Mouse (Mus musculus) liver, adult 2 months (tissue): ENCODE measurements around the gene Gm20388. TPM values are rescaled to one million over a fixed set of nuclear protein-coding genes. Genes with fewer than 3 reads are reported as not detected.

Experiments
- DNase-seq: peaks from one replicate; pipeline ENCODE4 v3.0.0-alpha.2; 2011; ENCODE audit warnings: low read depth, low spot score; ENCODE audit errors: extremely low read depth
- H3K27ac ChIP-seq: fragments of 200-500 bp; replicated peaks from 2 replicates; pipeline ENCODE4 v1.5.1; 2012; ENCODE audit warnings: low read depth, mild to moderate bottlenecking, control low read depth, inconsistent platforms, low read length; ENCODE audit not compliant: insufficient read depth
- H3K27me3 ChIP-seq: fragments of 200-500 bp; 2 replicates; pipeline ENCODE4 v1.6.1; 2012; ENCODE audit warnings: mild to moderate bottlenecking, moderate library complexity, low read length, inconsistent platforms; ENCODE audit not compliant: control insufficient read depth, insufficient read depth
- H3K36me3 ChIP-seq: fragments of 200-500 bp; 2 replicates; pipeline ENCODE4 v1.6.1; 2012; ENCODE audit warnings: low read length, inconsistent platforms; ENCODE audit not compliant: control insufficient read depth, insufficient read depth
- H3K4me1 ChIP-seq: fragments of 200-500 bp; 2 replicates; pipeline ENCODE4 v1.6.1; 2011; ENCODE audit warnings: low read length; ENCODE audit not compliant: control insufficient read depth, insufficient read depth
- H3K4me3 ChIP-seq: fragments of 200-500 bp; 2 replicates; pipeline ENCODE4 v1.5.1; 2011; ENCODE audit warnings: low read depth, mild to moderate bottlenecking, control low read depth, low read length, moderate library complexity; ENCODE audit not compliant: insufficient read depth
- H3K79me2 ChIP-seq: fragments of 200-500 bp; 2 replicates; pipeline ENCODE4 v1.6.1; 2012; ENCODE audit warnings: inconsistent platforms, mild to moderate bottlenecking, low read length, moderate library complexity; ENCODE audit not compliant: control insufficient read depth, insufficient read depth
- H3K9ac ChIP-seq: fragments of 200-500 bp; 2 replicates; pipeline ENCODE4 v1.6.1; 2012; ENCODE audit warnings: low read depth, mild to moderate bottlenecking, control low read depth, inconsistent platforms, low read length
- CTCF ChIP-seq: fragments of 200-500 bp; IDR thresholded peaks from 2 replicates; pipeline ENCODE4 v1.5.1; 2011; ENCODE audit warnings: low read depth, low read length, control low read depth
- POLR2A ChIP-seq: fragments of 200-500 bp; IDR thresholded peaks from 2 replicates; pipeline ENCODE4 v1.6.1; 2011; ENCODE audit warnings: low read length, control low read depth; ENCODE audit not compliant: insufficient read depth; ENCODE audit errors: extremely low read depth
- WGBS: fragments of 180-500 bp; shearing (Covaris S2); methylation state at CpG from one replicate; pipeline ENCODE4 v1.1.7; 2018; 5-methylcytosine and 5-hydroxymethylcytosine counted together
- polyA plus RNA-seq: library from polyadenylated mRNA; depleted of rRNA; stranded (reverse); fragments of >200 nt; gene quantifications from 2 replicates; pipeline ENCODE4 v1.2.3, GENCODE M21; 2012
- total RNA-seq: library from RNA; depleted of rRNA; stranded (reverse); fragments of >200 nt; gene quantifications from 2 replicates; pipeline ENCODE4 v1.2.3, GENCODE M21; 2014

The Gm20388 gene
- total and polyA plus RNA-seq, 2 experiments, result 6.4 to 19.9 TPM

DNA sequence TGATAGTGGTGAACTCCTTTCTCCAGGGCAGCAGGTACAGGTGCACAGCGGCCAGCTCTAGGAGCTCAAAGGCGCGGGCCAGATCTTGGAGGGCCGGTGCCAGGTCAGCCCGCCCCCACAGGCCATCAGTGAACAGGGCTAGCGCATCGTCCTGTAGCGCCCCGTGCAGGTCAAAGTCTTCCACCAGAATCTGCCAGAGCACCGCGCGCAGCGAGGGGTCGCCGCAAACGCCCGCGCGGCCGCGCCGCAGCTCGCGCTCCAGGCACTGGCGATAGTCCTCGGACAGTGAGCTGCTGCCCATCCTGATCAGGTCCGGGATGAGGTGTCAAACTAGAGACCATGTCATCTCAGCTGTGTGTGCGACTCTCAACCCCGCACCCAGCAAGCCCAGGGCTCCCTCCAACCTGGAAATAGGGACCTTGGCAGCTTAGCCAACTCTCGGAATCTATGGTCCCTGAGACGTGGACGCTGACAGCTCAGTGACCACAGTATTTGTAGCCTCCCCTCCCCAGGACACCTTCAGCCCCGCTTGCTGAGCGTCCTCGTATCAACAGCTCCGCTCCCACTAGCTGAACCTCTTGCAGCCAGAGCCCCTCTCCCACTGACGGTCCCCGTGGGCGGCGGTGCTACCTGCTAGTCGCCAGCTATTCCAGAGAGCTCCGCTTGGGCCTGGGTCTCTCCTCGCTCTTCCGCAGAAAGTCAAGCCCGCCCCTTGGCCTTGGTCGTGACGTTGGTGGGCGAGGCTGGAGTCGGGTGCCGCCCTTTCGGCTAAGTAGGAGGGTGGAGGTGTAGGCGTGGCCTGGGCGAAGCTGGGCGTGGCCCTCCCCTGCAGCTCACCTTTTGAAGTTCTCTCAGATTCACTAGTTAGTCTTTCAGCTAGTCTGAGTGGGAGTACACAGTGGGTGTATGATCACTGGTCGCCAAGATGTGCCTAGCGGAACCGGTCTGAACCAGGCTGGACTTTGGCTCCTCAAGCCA is 3325.2 kb downstream of the Gm20388 start, which contains the start of gene Spata2l:
Spata2l (minus strand) TSS at position 714 of the 978 bp plus-strand sequence.
- H3K27ac ChIP-seq, result peak within 1 kb of the TSS; percentile 91
- peaks cover 17% of the 10 kb centered on the region for H3K4me1 ChIP-seq
- DNase-seq, result peak; percentile 98
- H3K27me3 ChIP-seq, result no peaks in the 10 kb centered on the region
- under 1% methylated on average over 57 of the region's 57 CpGs for WGBS
- peak within 1 kb of the TSS; percentile 86 for H3K9ac ChIP-seq
- no peaks in the 10 kb centered on the region for H3K36me3 ChIP-seq
- TF ChIP-seq CTCF (peak; percentile 36; the same call in 1 of the 2 replicates), POLR2A (peak; percentile 87)
- H3K79me2 ChIP-seq, result peaks cover 5% of the 10 kb centered on the region; the same call in 1 of the 2 replicates
- peak within 1 kb of the TSS; percentile 79 for H3K4me3 ChIP-seq

DNA sequence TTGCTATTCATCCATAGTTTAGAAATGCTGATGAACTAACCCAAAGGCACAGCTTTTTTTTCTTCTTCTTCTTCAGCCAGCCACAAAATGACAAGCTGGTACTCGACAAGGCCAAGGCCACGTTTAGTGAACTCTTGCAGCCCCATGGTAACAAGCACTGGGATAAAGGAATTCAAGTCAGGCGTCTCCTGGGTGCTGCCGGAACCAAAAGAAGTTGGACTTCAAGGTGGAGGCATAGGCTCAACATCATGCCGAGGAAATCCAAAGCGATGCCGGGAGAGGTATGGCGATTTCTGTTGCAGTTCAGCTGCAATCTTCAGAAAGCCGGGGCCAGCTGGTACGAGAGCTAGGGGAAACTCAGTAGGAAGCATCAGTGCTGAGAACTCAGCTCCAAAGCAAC is 3328.8 kb downstream of the Gm20388 start:
- WGBS, result 95% methylated on average over 10 of the region's 10 CpGs
- no peaks in the 10 kb centered on the region for H3K36me3 ChIP-seq
- H3K27ac ChIP-seq, result no peak overlapping the region
- DNase-seq, result no peak
- H3K79me2 ChIP-seq, result peaks cover 5% of the 10 kb centered on the region; the same call in 1 of the 2 replicates
- peaks cover 34% of the 10 kb centered on the region for H3K4me1 ChIP-seq
- TF ChIP-seq CTCF (no peak), POLR2A (no peak)
- no peaks in the 10 kb centered on the region for H3K27me3 ChIP-seq
- H3K9ac ChIP-seq, result no peak overlapping the region
- H3K4me3 ChIP-seq, result no peak overlapping the region

DNA sequence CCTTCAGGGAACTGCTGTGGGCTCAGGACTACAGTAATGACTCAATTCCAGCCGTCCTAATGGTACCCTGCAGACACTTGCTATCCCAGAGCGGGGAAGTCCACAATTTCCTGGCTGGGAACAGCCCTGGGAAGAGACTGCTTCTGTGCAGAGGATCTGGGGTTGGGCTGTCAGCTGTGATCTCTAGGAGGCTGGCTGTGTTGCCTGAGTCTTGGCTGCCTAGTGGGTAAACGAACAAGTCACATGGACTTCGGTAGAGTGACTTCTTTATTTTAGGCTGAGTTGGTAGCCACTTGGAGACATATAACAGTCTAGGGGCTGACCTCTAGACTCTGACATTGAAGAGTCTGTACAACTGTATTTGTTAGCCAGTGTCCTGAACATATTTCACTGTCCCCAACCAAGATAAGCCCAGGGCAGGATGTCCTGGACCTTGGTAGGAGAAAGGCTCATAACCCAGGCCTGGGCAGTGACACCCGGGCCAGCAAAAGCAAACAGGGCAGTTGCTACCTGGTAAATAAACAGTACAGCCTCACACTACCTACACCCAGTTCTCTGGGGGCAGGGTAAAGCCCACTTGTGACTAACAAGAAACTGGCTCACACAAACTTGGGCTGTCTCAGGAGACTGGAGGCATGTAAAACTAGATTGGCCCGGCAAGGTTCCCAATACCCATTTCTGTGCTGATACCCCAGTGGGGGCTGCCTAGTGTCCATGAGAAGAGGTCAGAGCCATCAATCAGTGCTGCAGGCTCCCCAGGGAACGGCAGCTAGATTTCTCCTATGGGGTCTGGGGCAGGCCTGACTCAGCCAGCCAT is 3331.7 kb downstream of the Gm20388 start:
- Histone ChIP-seq H3K27me3 (no peaks in the 10 kb centered on the region), H3K4me1 (peaks cover 42% of the 10 kb centered on the region), H3K4me3 (no peak overlapping the region), H3K79me2 (no peaks in the 10 kb centered on the region), H3K27ac (peak overlapping the region; percentile 96), H3K9ac (peak overlapping the region; percentile 51), H3K36me3 (no peaks in the 10 kb centered on the region)
- DNase-seq, result peak; percentile 96
- WGBS, result 17% methylated on average over 7 of the region's 7 CpGs
- TF ChIP-seq POLR2A (no peak), CTCF (no peak)

DNA sequence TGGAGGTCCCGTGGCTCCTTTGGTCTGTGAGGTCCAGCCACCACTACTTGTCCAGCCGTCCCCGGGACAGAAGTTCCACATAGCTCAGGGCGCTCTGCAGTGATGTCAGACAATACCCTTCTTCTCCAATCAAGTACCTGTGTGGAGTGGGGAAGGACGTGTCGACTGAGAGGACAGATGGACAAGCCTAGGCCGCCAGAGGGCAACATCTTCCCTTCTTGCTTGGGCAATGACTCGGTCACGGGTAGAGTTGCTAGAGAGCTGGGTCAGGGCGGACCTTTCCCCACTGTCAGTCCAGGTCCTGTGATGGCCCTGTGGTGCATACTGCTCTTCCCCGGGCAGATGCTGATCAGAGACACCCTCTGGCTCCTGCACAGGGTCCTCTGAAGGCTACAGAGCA is 3332.4 kb downstream of the Gm20388 start:
- Histone ChIP-seq H3K27ac (peak overlapping the region; percentile 96), H3K36me3 (no peaks in the 10 kb centered on the region), H3K4me1 (peaks cover 42% of the 10 kb centered on the region), H3K79me2 (no peaks in the 10 kb centered on the region), H3K9ac (peak overlapping the region; percentile 51), H3K4me3 (no peak overlapping the region), H3K27me3 (no peaks in the 10 kb centered on the region)
- WGBS, result 45% methylated on average over 11 of the region's 11 CpGs
- DNase-seq, result peak; percentile 86
- no peak for TF ChIP-seq POLR2A
- peak; percentile 84 for TF ChIP-seq CTCF

DNA sequence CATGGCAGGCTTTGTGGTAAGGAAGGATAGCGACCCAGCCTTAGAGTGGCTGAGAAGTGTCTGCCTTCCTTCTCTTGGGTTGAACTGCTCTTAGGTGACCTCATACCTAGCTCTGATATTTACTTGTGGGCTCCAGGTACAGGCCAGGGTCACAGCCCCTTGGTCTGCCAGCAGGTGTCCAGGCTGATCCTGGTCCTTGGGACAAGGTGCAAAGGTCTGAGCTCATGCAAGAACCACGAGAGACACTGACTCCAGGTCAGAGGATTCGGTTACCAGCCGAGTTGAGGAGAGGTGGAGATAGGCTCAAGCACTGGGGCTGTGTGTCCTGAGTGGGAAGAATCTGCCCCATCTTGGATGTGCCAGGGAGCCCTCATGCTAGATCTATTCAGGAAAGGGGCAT is 3333.7 kb downstream of the Gm20388 start:
- Histone ChIP-seq H3K36me3 (peaks cover 2% of the 10 kb centered on the region; the same call in 1 of the 2 replicates), H3K27me3 (no peaks in the 10 kb centered on the region), H3K9ac (peak overlapping the region; percentile 72), H3K4me3 (no peak overlapping the region), H3K79me2 (no peaks in the 10 kb centered on the region), H3K4me1 (peaks cover 42% of the 10 kb centered on the region), H3K27ac (peak overlapping the region; percentile 97)
- WGBS, result 21% methylated on average over 4 of the region's 4 CpGs
- DNase-seq, result peak; percentile 99
- no peak for TF ChIP-seq CTCF
- peak; percentile 40; the same call in 1 of the 2 replicates for TF ChIP-seq POLR2A
